8 mouse cellular contexts compared by ENCODE assay signal in the genomic region with DNA sequence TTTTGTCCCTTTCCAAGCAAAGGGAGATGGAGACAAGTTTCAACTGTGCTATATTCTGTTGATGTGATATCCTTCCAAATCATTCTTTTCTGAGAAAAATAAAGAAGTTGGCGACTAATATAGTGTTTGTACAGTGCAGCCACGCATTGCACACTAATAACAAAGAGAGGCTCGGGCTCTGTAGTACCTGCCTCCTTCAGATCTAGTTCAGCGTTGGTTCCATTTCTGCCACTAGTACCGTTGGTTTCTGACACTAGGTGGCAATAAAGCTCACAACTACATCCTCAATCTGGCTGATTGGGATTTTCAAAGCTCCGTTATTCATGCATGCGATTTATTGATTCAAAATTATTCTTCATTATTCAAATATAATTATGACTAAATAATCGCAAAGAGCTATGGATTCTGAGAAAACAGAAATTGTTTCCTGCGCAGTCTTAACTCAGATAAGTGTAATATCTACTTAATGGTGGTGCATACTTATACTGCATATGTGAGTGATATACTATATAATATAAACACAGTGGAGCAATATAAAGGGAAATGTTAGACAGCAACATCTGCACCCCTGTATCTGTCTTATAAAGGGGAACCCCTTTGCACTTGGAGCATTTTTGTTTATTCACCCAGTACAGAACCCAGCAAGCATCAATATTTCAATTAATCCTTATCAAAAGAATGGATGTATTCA. TPM values are rescaled to one million over a fixed set of nuclear protein-coding genes. Genes with fewer than 3 reads are reported as not detected.
A peak's percentile ranks its signal among the peaks of the same experiment; 100 is the strongest.
DNase-seq lines count a peak whose midpoint lies in the region.

No protein-coding gene starts in this region.

- H3K27ac ChIP-seq in heart, embryonic 10.5 days: no peak overlapping the region

- DNase-seq in heart, adult 18-20 months: peak; percentile 9 to 48
- DNase-seq in heart, embryonic 10.5 days (ENCODE audit: low spot score): no peak
- peak; percentile 16 for DNase-seq in R1 (ENCODE audit: low read depth, low spot score)
- peak; percentile 19 for DNase-seq in embryo, embryonic 11.5 days (ENCODE audit: low read depth, low spot score)
- DNase-seq in induced T-regulatory cell, adult 2 months (ENCODE audit: low read depth): peak; percentile 9
- DNase-seq in left cerebral cortex, postnatal 4 days: peak; percentile 8
- DNase-seq in retina, adult 2 months (ENCODE audit: low read depth, low spot score): peak; percentile 18
- DNase-seq in thymus, postnatal 10 days (ENCODE audit: low spot score in 2 of 2): no peak

- no peaks in the 10 kb centered on the region for H3K4me1 ChIP-seq in heart, embryonic 10.5 days

- WGBS in heart, embryonic 10.5 days: 30% methylated on average over 9 of the region's 9 CpGs

- intact Hi-C loops in left cerebral cortex, postnatal 4 days (cut with DNase I): loop anchor here (5.0 to 10.0 kb wide), 2 partner anchors 103 to 651 kb away; partner anchors contain the start of gene Plcb1

- no peaks in the 10 kb centered on the region for H3K27me3 ChIP-seq in heart, embryonic 10.5 days (ENCODE audit: insufficient read depth, poor library complexity, severe bottlenecking)

- H3K4me3 ChIP-seq in heart, embryonic 10.5 days: no peak overlapping the region

- H3K36me3 ChIP-seq in heart, embryonic 10.5 days: no peaks in the 10 kb centered on the region

- no peaks in the 10 kb centered on the region for H3K9me3 ChIP-seq in heart, embryonic 10.5 days

RNA-seq across cellular contexts. Expression of gene Tmx4, which starts 37.5 kb away (rescaled TPM):
- total RNA-seq in heart, adult 18-20 months (2021): 10 to 100 TPM; 48.4 to 51.4 TPM
- polyA plus RNA-seq in heart, embryonic 10.5 days (2016; fragmentation: Nextera tagmentation; extraction: Ambion mirVana): 27.1 and 39.6 TPM in 2 replicates
- 100 to 1,000 TPM; 118 to 124 TPM for total RNA-seq in left cerebral cortex, postnatal 4 days (2021)

Comparison
In these comparisons a context has a peak if more than half of its experiments do, and no peak if none do; other contexts are left out.
1. DNase-seq: peak in heart, adult 18-20 months (2 of 2), R1 (single experiment), embryo, embryonic 11.5 days (single experiment), induced T-regulatory cell, adult 2 months (single experiment), left cerebral cortex, postnatal 4 days (single experiment) and retina, adult 2 months (single experiment); none in heart, embryonic 10.5 days (single experiment) and thymus, postnatal 10 days (0 of 2).